Mouse (Mus musculus) ES-Bruce4 (cell line): ENCODE measurements around the gene Gnao1. TPM values are rescaled to one million over a fixed set of nuclear protein-coding genes. Genes with fewer than 3 reads are reported as not detected.

Experiments used
- H3K27ac ChIP-seq: 2 replicates; pipeline ENCODE4 v1.5.1; 2012; ENCODE audit warnings: low read length, inconsistent platforms; ENCODE audit not compliant: insufficient read depth
- H3K27me3 ChIP-seq: 2 replicates; pipeline ENCODE4 v1.6.1; 2012; ENCODE audit warnings: mild to moderate bottlenecking, low read length, inconsistent platforms; ENCODE audit not compliant: control insufficient read depth, poor library complexity, insufficient read depth, severe bottlenecking
- H3K36me3 ChIP-seq: 2 replicates; pipeline ENCODE4 v1.6.1; 2012; ENCODE audit warnings: inconsistent platforms, mild to moderate bottlenecking, low read length, moderate library complexity; ENCODE audit not compliant: control insufficient read depth, poor library complexity, insufficient read depth, severe bottlenecking
- H3K4me1 ChIP-seq: one replicate; pipeline ENCODE4 v1.8.1; 2011; ENCODE audit warnings: low read length; ENCODE audit not compliant: control insufficient read depth, insufficient read depth
- H3K4me3 ChIP-seq: 2 replicates; pipeline ENCODE4 v1.5.1; 2011; ENCODE audit warnings: low read depth, mild to moderate bottlenecking, low read length
- H3K9ac ChIP-seq: 2 replicates; pipeline ENCODE4 v1.6.1; 2012; ENCODE audit warnings: low read depth, mild to moderate bottlenecking, inconsistent platforms; ENCODE audit not compliant: poor library complexity, severe bottlenecking
- H3K9me3 ChIP-seq: replicated peaks from 2 replicates; pipeline ENCODE4 v1.6.1; 2012; ENCODE audit warnings: mild to moderate bottlenecking, low read length, inconsistent platforms; ENCODE audit not compliant: control insufficient read depth, poor library complexity, insufficient read depth, severe bottlenecking
- CTCF ChIP-seq: IDR thresholded peaks from one replicate; pipeline ENCODE4 v1.8.1; 2011; ENCODE audit warnings: low read depth, low read length
- EP300 ChIP-seq: IDR thresholded peaks from 2 replicates; pipeline ENCODE4 v1.6.1; 2011; ENCODE audit warnings: low read depth, low read length; ENCODE audit not compliant: insufficient read depth
- POLR2A ChIP-seq: IDR thresholded peaks from one replicate; pipeline ENCODE4 v1.8.1; 2011; ENCODE audit warnings: low read length; ENCODE audit not compliant: insufficient read depth
- polyA plus RNA-seq: library from polyadenylated mRNA; stranded (reverse); fragments of >200 nt; gene quantifications from 2 replicates; pipeline ENCODE4 v1.2.4, GENCODE M21; 2011; ENCODE audit warnings: low read depth; ENCODE audit not compliant: missing spikeins, insufficient read depth, insufficient read length

Gnao1 gene
- polyA plus RNA-seq, 1 experiment, result 5.0 TPM

GRCm38 (mm10) chr8:93840486-93840885 lies 30.7 kb downstream of the Gnao1 start:
- no peaks in the 10 kb centered on the region for H3K27me3 ChIP-seq
- H3K4me1 ChIP-seq, result no peaks in the 10 kb centered on the region
- H3K4me3 ChIP-seq, result no peak overlapping the region
- H3K36me3 ChIP-seq, result no peaks in the 10 kb centered on the region
- H3K9ac ChIP-seq, result no peak overlapping the region
- TF ChIP-seq POLR2A, result no peak
- TF ChIP-seq EP300, result no peak
- TF ChIP-seq CTCF, result no peak
- H3K27ac ChIP-seq, result no peak overlapping the region
- H3K9me3 ChIP-seq, result no peaks in the 10 kb centered on the region

GRCm38 (mm10) chr8:93840956-93841752 lies 31.4 kb downstream of the Gnao1 start:
- TF ChIP-seq POLR2A, result no peak
- no peak for TF ChIP-seq EP300
- TF ChIP-seq CTCF, result no peak
- no peak overlapping the region for H3K27ac ChIP-seq
- no peak overlapping the region for H3K4me3 ChIP-seq
- no peaks in the 10 kb centered on the region for H3K27me3 ChIP-seq
- no peaks in the 10 kb centered on the region for H3K4me1 ChIP-seq
- no peaks in the 10 kb centered on the region for H3K36me3 ChIP-seq
- no peak overlapping the region for H3K9ac ChIP-seq
- H3K9me3 ChIP-seq, result no peaks in the 10 kb centered on the region

DNA sequence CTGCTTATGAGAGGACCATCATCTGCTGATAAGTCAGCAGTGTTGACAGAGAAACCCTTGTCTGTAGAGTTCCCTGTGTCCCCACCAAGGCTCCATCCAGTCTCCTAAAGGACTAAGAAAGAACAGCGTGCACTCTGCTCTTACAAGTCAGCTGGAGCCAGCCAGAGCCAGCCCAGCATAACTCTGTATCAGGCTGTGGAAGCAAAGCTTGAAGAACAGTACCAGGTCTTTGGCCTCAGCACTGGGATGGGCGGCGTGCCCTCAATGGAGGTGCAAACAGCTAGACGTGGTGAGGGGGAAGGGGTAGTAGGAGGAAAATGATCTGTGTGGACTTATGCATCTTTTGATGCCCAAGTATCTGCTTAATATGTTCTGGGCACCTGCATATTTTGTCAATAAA lies 32.8 kb downstream of the Gnao1 start:
- no peaks in the 10 kb centered on the region for H3K36me3 ChIP-seq
- no peaks in the 10 kb centered on the region; the same call in 1 of the 2 replicates for H3K9me3 ChIP-seq
- H3K4me1 ChIP-seq, result no peaks in the 10 kb centered on the region
- no peak overlapping the region for H3K9ac ChIP-seq
- no peak overlapping the region for H3K27ac ChIP-seq
- TF ChIP-seq EP300 (no peak), CTCF (no peak), POLR2A (no peak)
- no peak overlapping the region for H3K4me3 ChIP-seq
- H3K27me3 ChIP-seq, result no peaks in the 10 kb centered on the region; the same call in 1 of the 2 replicates

DNA sequence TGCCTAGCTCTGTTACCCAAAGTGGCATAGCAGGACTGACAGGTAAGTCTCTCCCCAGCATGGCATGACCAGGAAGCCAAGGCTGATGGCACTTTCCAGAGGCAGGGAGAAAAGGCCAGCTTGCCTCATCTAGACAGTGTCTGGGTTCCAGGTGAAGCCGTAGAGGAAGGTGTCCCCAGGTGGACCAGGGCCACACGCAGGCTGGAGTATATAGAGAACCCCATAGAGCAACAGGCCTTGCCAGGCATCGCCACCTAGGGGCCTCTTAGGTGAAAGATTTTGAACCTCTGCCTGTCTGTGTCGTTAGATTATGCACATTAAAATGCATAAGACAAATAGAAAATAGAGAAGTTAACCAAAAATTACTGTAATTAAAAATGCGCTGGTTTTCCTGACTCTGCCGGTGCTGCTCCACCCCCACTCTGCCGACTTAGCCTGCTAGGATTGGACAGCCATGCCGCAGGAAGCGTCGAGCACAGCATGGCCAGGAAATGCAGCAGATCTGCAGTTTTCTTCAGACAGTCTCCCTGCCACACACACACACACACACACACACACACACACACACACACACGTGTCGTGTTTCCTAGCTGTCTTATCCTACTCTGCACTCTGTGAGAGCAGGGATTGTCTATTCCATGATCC lies 34.2 kb downstream of the Gnao1 start:
- H3K4me3 ChIP-seq, result no peak overlapping the region
- no peak overlapping the region for H3K9ac ChIP-seq
- TF ChIP-seq EP300 (no peak), CTCF (peak; percentile 22), POLR2A (no peak)
- no peaks in the 10 kb centered on the region; the same call in 1 of the 2 replicates for H3K27me3 ChIP-seq
- H3K27ac ChIP-seq, result no peak overlapping the region
- H3K36me3 ChIP-seq, result no peaks in the 10 kb centered on the region
- H3K9me3 ChIP-seq, result no peaks in the 10 kb centered on the region; the same call in 1 of the 2 replicates
- no peaks in the 10 kb centered on the region for H3K4me1 ChIP-seq

- Histone ChIP-seq H3K27me3 (no peaks in the 10 kb centered on the region; the same call in 1 of the 2 replicates), H3K36me3 (no peaks in the 10 kb centered on the region), H3K9ac (no peak overlapping the region), H3K4me3 (no peak overlapping the region), H3K4me1 (no peaks in the 10 kb centered on the region), H3K27ac (no peak overlapping the region), H3K9me3 (no peaks in the 10 kb centered on the region; the same call in 1 of the 2 replicates)
- TF ChIP-seq EP300 (no peak), POLR2A (no peak), CTCF (no peak)
Measured at GRCm38 (mm10) chr8:93845186-93845585, 35.4 kb downstream of the Gnao1 start.

- Histone ChIP-seq H3K36me3 (no peaks in the 10 kb centered on the region), H3K27me3 (no peaks in the 10 kb centered on the region), H3K4me3 (no peak overlapping the region), H3K9ac (no peak overlapping the region), H3K4me1 (no peaks in the 10 kb centered on the region), H3K9me3 (no peaks in the 10 kb centered on the region), H3K27ac (no peak overlapping the region)
- TF ChIP-seq POLR2A (no peak), EP300 (no peak), CTCF (no peak)
Measured at GRCm38 (mm10) chr8:93852087-93852645, 42.4 kb downstream of the Gnao1 start.
